Mouse (Mus musculus): ENCODE results near the gene Mettl22. TPM values are rescaled to one million over a fixed set of nuclear protein-coding genes. Genes with fewer than 3 reads are reported as not detected.

Gene Mettl22
- polyA plus RNA-seq, 1 experiment from 2014 or later = 9.3 TPM

DNA sequence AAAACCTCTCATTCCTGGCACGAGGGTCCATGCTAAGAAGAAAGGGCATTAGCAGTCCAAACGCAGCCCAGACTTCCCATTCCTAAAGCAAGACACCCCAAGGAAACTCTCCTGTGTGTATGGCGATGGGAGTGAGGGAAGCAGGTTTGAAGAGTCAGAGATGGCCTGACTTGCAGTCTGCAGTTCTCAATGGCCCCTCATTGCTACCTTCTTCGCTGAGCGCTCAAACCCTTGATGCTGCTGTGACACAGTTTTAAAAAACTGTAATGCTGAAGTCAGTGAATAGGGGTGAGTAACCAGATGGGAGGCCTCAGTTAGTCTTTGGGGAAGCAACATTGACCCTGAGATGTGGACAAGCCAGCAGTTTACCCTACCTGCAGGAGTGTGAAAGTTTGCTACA, 44.9 kb upstream of the Mettl22 start:
- no peak overlapping the region for H3K9ac ChIP-seq (ENCODE audit: low read length)
- 84% methylated on average over 5 of the region's 5 CpGs for WGBS
- no peak overlapping the region for H3K4me2 ChIP-seq (replicated peaks; ENCODE audit: low read depth)

DNA sequence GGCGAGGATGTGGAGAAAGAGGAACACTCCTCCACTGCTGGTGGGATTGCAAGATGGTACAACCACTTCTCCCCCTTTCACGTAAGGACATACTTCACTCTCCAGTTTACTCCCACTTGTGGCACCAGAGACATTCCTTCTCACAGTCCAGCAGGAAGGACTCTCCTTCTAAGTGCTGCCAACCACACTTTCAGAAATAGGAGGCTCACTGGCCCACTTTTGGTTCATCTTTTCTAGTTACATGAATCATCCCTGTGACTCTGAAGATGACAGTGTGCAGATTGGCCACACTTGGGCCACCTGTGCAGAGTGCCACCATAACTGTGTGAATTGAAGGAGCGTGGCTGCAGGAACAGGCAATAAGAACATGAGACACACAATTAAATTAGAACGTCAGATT, 41.1 kb upstream of the Mettl22 start:
- no peaks in the 10 kb centered on the region for H3K9me3 ChIP-seq (ENCODE audit: control insufficient read depth, low read length)
- peaks cover 5% of the 10 kb centered on the region; the same call in 1 of the 2 replicates for H3K27me3 ChIP-seq (ENCODE audit: control insufficient read depth, insufficient read depth, low read length)
- no peak overlapping the region for H3K4me2 ChIP-seq (replicated peaks; ENCODE audit: low read depth)
- no peak overlapping the region for H3K27ac ChIP-seq (replicated peaks)
- ATAC-seq (ENCODE audit: low FRiP score, low TSS enrichment) = no peak
- no peak overlapping the region for H3K4me3 ChIP-seq (ENCODE audit: low read depth, low read length)
- peak; percentile 2 for DNase-seq (ENCODE audit: low spot score)
- WGBS = 85% methylated on average over 3 of the region's 4 CpGs
- no peak overlapping the region for H3K9ac ChIP-seq (ENCODE audit: low read length)
- TF ChIP-seq CTCF (IDR thresholded peaks at IDR 0.05; ENCODE audit: low read depth) (no peak), EP300 (optimal IDR thresholded peaks at IDR 0.05) (no peak)
- no peaks in the 10 kb centered on the region for H3K36me3 ChIP-seq (ENCODE audit: control insufficient read depth, insufficient read depth, low read length)
- no peaks in the 10 kb centered on the region for H3K4me1 ChIP-seq (replicated peaks; ENCODE audit: control insufficient read depth, insufficient read depth)

More for the DNA sequence above, 44.9 kb upstream of the Mettl22 start:
- no peak overlapping the region for H3K27ac ChIP-seq (replicated peaks)
- no peak overlapping the region for H3K4me3 ChIP-seq (ENCODE audit: low read depth, low read length)
- ATAC-seq (ENCODE audit: low FRiP score, low TSS enrichment) (no peak), DNase-seq (ENCODE audit: low spot score) (peak; percentile 7)
- no peaks in the 10 kb centered on the region for H3K36me3 ChIP-seq (ENCODE audit: control insufficient read depth, insufficient read depth, low read length)
- H3K9me3 ChIP-seq (ENCODE audit: control insufficient read depth, low read length) = no peaks in the 10 kb centered on the region
- peaks cover 5% of the 10 kb centered on the region; the same call in 1 of the 2 replicates for H3K27me3 ChIP-seq (ENCODE audit: control insufficient read depth, insufficient read depth, low read length)
- no peaks in the 10 kb centered on the region for H3K4me1 ChIP-seq (replicated peaks; ENCODE audit: control insufficient read depth, insufficient read depth)
- TF ChIP-seq EP300 (optimal IDR thresholded peaks at IDR 0.05) = no peak

DNA sequence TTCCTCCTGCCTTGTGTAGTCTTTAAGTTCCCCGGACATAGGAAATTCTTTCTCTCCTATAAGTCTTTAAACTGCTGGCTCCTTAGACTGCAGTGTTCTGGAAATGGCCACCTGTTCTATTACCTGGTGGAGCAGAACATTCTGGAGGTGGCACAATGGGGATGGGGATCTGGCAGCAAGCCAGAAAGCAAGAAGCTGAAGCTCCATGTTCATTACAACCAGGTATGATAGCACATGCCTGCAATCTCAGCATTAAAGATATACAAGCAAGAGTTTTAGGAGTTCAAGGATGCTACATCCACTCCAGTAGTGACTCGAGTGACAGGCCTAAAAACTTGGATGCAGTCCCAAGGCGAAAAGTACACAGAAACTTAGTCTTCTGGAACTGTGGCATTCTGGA, 38.0 kb upstream of the Mettl22 start:
- no peaks in the 10 kb centered on the region for H3K4me1 ChIP-seq (replicated peaks; ENCODE audit: control insufficient read depth, insufficient read depth)
- no peak overlapping the region for H3K27ac ChIP-seq (replicated peaks)
- no peak for TF ChIP-seq EP300 (optimal IDR thresholded peaks at IDR 0.05)
- no peak for TF ChIP-seq CTCF (IDR thresholded peaks at IDR 0.05; ENCODE audit: low read depth)
- no peak overlapping the region for H3K9ac ChIP-seq (ENCODE audit: low read length)
- no peak for ATAC-seq (ENCODE audit: low FRiP score, low TSS enrichment)
- DNase-seq (ENCODE audit: low spot score) = no peak
- H3K9me3 ChIP-seq (ENCODE audit: control insufficient read depth, low read length) = no peaks in the 10 kb centered on the region
- H3K36me3 ChIP-seq (ENCODE audit: control insufficient read depth, insufficient read depth, low read length) = no peaks in the 10 kb centered on the region
- WGBS = 74% methylated on average over 3 of the region's 3 CpGs
- H3K4me2 ChIP-seq (replicated peaks; ENCODE audit: low read depth) = no peak overlapping the region
- no peak overlapping the region for H3K4me3 ChIP-seq (ENCODE audit: low read depth, low read length)
- H3K27me3 ChIP-seq (ENCODE audit: control insufficient read depth, insufficient read depth, low read length) = no peaks in the 10 kb centered on the region

DNA sequence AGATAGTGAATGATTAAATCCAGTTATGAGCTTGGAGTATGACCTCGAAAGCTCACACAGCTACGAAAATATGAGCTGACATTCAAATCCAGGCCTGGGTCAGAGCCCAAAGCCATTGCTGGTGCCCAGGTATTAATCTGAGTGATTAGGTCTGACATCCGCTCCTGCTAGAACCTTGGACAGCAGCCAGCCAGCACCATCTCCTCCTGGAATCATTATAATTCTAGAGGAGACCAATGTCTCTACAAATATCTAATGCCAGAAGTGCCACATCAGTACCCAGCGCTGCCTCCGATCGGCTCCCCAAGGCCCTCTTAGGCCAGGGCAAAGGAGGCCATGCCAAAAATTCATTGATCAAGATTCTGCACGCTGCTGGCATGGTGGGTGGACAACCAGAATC, 25.7 kb upstream of the Mettl22 start:
- Histone ChIP-seq H3K27me3 (ENCODE audit: control insufficient read depth, insufficient read depth, low read length) (no peaks in the 10 kb centered on the region; the same call in 1 of the 2 replicates), H3K4me3 (ENCODE audit: low read depth, low read length) (no peak overlapping the region), H3K4me2 (replicated peaks; ENCODE audit: low read depth) (no peak overlapping the region), H3K9ac (ENCODE audit: low read length) (no peak overlapping the region), H3K4me1 (replicated peaks; ENCODE audit: control insufficient read depth, insufficient read depth) (no peaks in the 10 kb centered on the region), H3K36me3 (ENCODE audit: control insufficient read depth, insufficient read depth, low read length) (no peaks in the 10 kb centered on the region), H3K27ac (replicated peaks) (no peak overlapping the region), H3K9me3 (ENCODE audit: control insufficient read depth, low read length) (no peaks in the 10 kb centered on the region)
- DNase-seq (ENCODE audit: low spot score) (no peak), ATAC-seq (ENCODE audit: low FRiP score, low TSS enrichment) (no peak)
- no peak for TF ChIP-seq EP300 (optimal IDR thresholded peaks at IDR 0.05)
- TF ChIP-seq CTCF (IDR thresholded peaks at IDR 0.05; ENCODE audit: low read depth) = no peak
- 73% methylated on average over 7 of the region's 7 CpGs for WGBS

DNA sequence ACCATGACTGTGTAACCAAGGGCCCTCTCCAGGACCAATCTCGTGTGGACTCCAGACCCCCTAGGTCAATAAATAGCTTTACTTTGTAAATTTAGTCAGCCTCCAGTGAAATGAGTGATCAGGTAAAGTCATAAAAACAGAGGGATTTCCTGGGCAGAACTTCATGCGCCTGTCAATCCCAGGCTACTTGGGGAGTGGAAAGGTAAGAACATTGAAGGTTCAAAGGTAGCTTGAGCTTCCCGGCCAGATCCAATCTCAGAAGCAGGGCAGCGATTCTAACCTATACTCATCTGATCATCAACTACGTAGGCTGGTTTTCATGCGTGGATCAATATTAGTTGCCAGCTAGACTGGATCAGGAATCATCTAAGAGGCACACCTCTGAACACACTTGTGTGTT, 24.3 kb upstream of the Mettl22 start:
- H3K4me1 ChIP-seq (replicated peaks; ENCODE audit: control insufficient read depth, insufficient read depth) = no peaks in the 10 kb centered on the region
- no peak overlapping the region for H3K4me2 ChIP-seq (replicated peaks; ENCODE audit: low read depth)
- 78% methylated on average over 6 of the region's 6 CpGs for WGBS
- no peak overlapping the region for H3K27ac ChIP-seq (replicated peaks)
- H3K27me3 ChIP-seq (ENCODE audit: control insufficient read depth, insufficient read depth, low read length) = no peaks in the 10 kb centered on the region; the same call in 1 of the 2 replicates
- no peak for ATAC-seq (ENCODE audit: low FRiP score, low TSS enrichment)
- no peak overlapping the region for H3K9ac ChIP-seq (ENCODE audit: low read length)
- H3K36me3 ChIP-seq (ENCODE audit: control insufficient read depth, insufficient read depth, low read length) = no peaks in the 10 kb centered on the region
- no peak for DNase-seq (ENCODE audit: low spot score)
- H3K9me3 ChIP-seq (ENCODE audit: control insufficient read depth, low read length) = no peaks in the 10 kb centered on the region
- TF ChIP-seq EP300 (optimal IDR thresholded peaks at IDR 0.05) (no peak), CTCF (IDR thresholded peaks at IDR 0.05; ENCODE audit: low read depth) (no peak)
- H3K4me3 ChIP-seq (ENCODE audit: low read depth, low read length) = no peak overlapping the region

DNA sequence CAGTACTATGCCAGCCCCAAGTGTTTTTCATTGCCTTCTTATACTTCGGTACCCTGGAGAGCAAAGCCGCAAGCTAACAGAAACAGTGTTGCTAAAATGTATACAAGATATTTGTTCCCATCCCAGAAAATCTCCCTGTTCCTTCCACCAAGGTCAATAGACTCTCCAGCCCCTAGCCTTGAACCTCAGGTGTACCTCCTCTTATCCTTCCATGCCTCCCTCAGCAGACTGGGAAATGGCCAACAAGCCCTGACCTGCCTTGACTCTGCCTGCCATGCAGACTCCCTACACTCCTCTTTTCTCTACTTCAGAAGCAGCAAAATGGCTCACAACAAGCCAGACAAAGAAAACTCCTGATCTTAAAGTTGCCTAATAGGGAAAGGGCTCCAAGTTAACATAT, 17.3 kb upstream of the Mettl22 start:
- Histone ChIP-seq H3K36me3 (ENCODE audit: control insufficient read depth, insufficient read depth, low read length) (no peaks in the 10 kb centered on the region), H3K4me3 (ENCODE audit: low read depth, low read length) (no peak overlapping the region), H3K27ac (replicated peaks) (no peak overlapping the region), H3K27me3 (ENCODE audit: control insufficient read depth, insufficient read depth, low read length) (no peaks in the 10 kb centered on the region), H3K4me1 (replicated peaks; ENCODE audit: control insufficient read depth, insufficient read depth) (no peaks in the 10 kb centered on the region), H3K9me3 (ENCODE audit: control insufficient read depth, low read length) (no peaks in the 10 kb centered on the region), H3K4me2 (replicated peaks; ENCODE audit: low read depth) (no peak overlapping the region), H3K9ac (ENCODE audit: low read length) (no peak overlapping the region)
- DNase-seq (ENCODE audit: low spot score) (no peak), ATAC-seq (ENCODE audit: low FRiP score, low TSS enrichment) (no peak)
- TF ChIP-seq CTCF (IDR thresholded peaks at IDR 0.05; ENCODE audit: low read depth) (no peak), EP300 (optimal IDR thresholded peaks at IDR 0.05) (no peak)
- 86% methylated on average over 2 of the region's 2 CpGs for WGBS
